Mouse (Mus musculus) embryonic facial prominence, embryonic 12.5 days (tissue): Measurements from ENCODE around the gene Rnf157. TPM values are rescaled to one million over a fixed set of nuclear protein-coding genes. Genes with fewer than 3 reads are reported as not detected.

Source experiments
- polyA plus RNA-seq: library from polyadenylated mRNA; unstranded; fragments of >200 nt; fragmentation: Nextera tagmentation; extraction: Ambion mirVana; gene quantifications from 2 replicates; pipeline ENCODE4 v1.2.1, GENCODE M21; 2016

Gene Rnf157
- polyA plus RNA-seq, 1 experiment from 2014 or later = 27.4 TPM

Other genes with a start within 250 kb of the Rnf157 start
- gene Fbf1, start 244.9 kb downstream of the Rnf157 start, polyA plus RNA-seq = 61.2 and 61.3 TPM in 2 replicates
- gene Ten1, start 214.2 kb downstream of the Rnf157 start, polyA plus RNA-seq = 66.5 and 71.9 TPM in 2 replicates
- 25.8 and 26.4 TPM in 2 replicates for gene Acox1, start 214.0 kb downstream of the Rnf157 start, polyA plus RNA-seq
- 2.9 and 3.1 TPM in 2 replicates for gene Evpl, start 175.0 kb downstream of the Rnf157 start, polyA plus RNA-seq
- gene Srp68, start 138.8 kb downstream of the Rnf157 start, polyA plus RNA-seq = 105 and 107 TPM in 2 replicates
- gene Galr2, start 132.1 kb downstream of the Rnf157 start, polyA plus RNA-seq = 0.47 and 0.56 TPM in 2 replicates
- gene Exoc7, start 105.8 kb downstream of the Rnf157 start, polyA plus RNA-seq = 78.8 and 83.9 TPM in 2 replicates
- 1.0 and 1.8 TPM in 2 replicates for gene Foxj1, start 77.6 kb downstream of the Rnf157 start, polyA plus RNA-seq
- 32.3 and 44.1 TPM in 2 replicates for gene Ubald2, start 21.1 kb upstream of the Rnf157 start, polyA plus RNA-seq
- 0.14 and 0.39 TPM in 2 replicates for gene Qrich2, start 53.2 kb upstream of the Rnf157 start, polyA plus RNA-seq
- gene Prpsap1, start 81.2 kb upstream of the Rnf157 start, polyA plus RNA-seq = 197 and 211 TPM in 2 replicates
- 6.9 and 8.3 TPM in 2 replicates for gene Sphk1, start 117.9 kb upstream of the Rnf157 start, polyA plus RNA-seq
- 19.9 and 26.4 TPM in 2 replicates for gene Ube2o, start 168.4 kb upstream of the Rnf157 start, polyA plus RNA-seq
- gene Aanat, start 173.4 kb upstream of the Rnf157 start, polyA plus RNA-seq = not detected in 2 replicates
- 4.5 and 4.7 TPM in 2 replicates for gene Rhbdf2, start 214.0 kb upstream of the Rnf157 start, polyA plus RNA-seq
- 0.59 and 0.86 TPM in 2 replicates for gene Prcd, start 240.5 kb upstream of the Rnf157 start, polyA plus RNA-seq
- 6.4 and 7.1 TPM in 2 replicates for gene Cygb, start 241.3 kb upstream of the Rnf157 start, polyA plus RNA-seq